Mouse (Mus musculus): ENCODE measurements around the gene Plcb1.

DNA sequence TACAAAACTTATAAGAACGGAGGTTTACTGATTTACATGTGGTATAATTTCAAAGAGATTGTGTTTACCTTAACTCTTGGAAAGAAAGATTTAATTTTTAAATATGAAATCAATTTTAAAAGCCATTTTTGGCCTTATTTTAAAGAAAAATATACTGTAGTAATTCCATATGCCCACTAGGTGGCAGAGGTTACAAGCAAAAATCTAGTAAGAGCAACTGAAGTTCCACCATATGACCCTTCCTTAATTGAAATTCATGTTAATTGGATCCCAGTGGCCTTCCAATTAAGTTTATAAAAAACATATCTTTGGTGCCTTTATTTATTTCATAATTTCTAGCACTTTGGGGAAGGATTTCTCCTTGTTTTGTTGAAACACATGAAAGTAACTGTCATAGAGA is 570.4 kb downstream of the Plcb1 start:
- TF ChIP-seq GATA1 (IDR thresholded peaks at IDR 0.05; ENCODE audit: borderline replicate concordance, low read length) (no peak), FLI1 (IDR thresholded peaks at IDR 0.05; ENCODE audit: low read length) (no peak)

Measured in megakaryocyte, embryonic 14.5 days (primary cell).